Mouse (Mus musculus) bone marrow, adult 2 months (tissue): ENCODE measurements around the gene Slc9a3r2.

Experiments used
- CTCF ChIP-seq: fragments of 200-500 bp; IDR thresholded peaks from 2 replicates; pipeline ENCODE4 v1.5.1; 2011; ENCODE audit warnings: low read length, control low read depth; ENCODE audit not compliant: control insufficient read depth, insufficient read depth
- POLR2A ChIP-seq: fragments of 200-500 bp; IDR thresholded peaks from 2 replicates; pipeline ENCODE4 v1.6.1; 2011; ENCODE audit warnings: low read depth, mild to moderate bottlenecking, control low read depth, low read length, borderline replicate concordance; ENCODE audit not compliant: control insufficient read depth

GRCm38 (mm10) chr17:24641944-24642343, 8.2 kb downstream of the Slc9a3r2 start:
- TF ChIP-seq CTCF (no peak), POLR2A (no peak)
